Mouse (Mus musculus) bone marrow macrophage, adult 2 months (primary cell): ENCODE measurements around the gene Tbc1d9. TPM values are rescaled to one million over a fixed set of nuclear protein-coding genes. Genes with fewer than 3 reads are reported as not detected.
A peak's percentile ranks its signal among the peaks of the same experiment; 100 is the strongest.

ENCODE experiments used
- H3K27ac ChIP-seq: 2 replicates; pipeline ENCODE4 v1.5.1; 2012; ENCODE audit warnings: low read depth, low read length; ENCODE audit not compliant: insufficient read depth
- H3K4me1 ChIP-seq: 2 replicates; pipeline ENCODE4 v1.6.1; 2012; ENCODE audit warnings: low read length; ENCODE audit not compliant: control insufficient read depth, insufficient read depth
- H3K4me3 ChIP-seq: 2 replicates; pipeline ENCODE4 v1.5.1; 2012; ENCODE audit warnings: mild to moderate bottlenecking, low read length, moderate library complexity; ENCODE audit not compliant: insufficient read depth
- CTCF ChIP-seq: IDR thresholded peaks from 2 replicates; pipeline ENCODE4 v1.5.1; 2012; ENCODE audit warnings: low read depth, mild to moderate bottlenecking, low read length, moderate library complexity
- POLR2A ChIP-seq: IDR thresholded peaks from 2 replicates; pipeline ENCODE4 v1.6.1; 2012; ENCODE audit warnings: mild to moderate bottlenecking, low read depth, low read length, borderline replicate concordance
- polyA plus RNA-seq: library from polyadenylated mRNA; stranded (reverse); fragments of >200 nt; gene quantifications from 2 replicates; pipeline ENCODE4 v1.2.4, GENCODE M21; 2012; ENCODE audit not compliant: missing spikeins, insufficient read depth, insufficient read length

Tbc1d9 gene
- polyA plus RNA-seq, 1 experiment = 27.9 TPM

- Histone ChIP-seq H3K4me3 (no peak overlapping the region), H3K4me1 (peaks cover 10% of the 10 kb centered on the region), H3K27ac (no peak overlapping the region)
- no peak for TF ChIP-seq CTCF
- TF ChIP-seq POLR2A = no peak
Measured at GRCm38 (mm10) chr8:83220746-83221145, 55.6 kb downstream of the Tbc1d9 start.

DNA sequence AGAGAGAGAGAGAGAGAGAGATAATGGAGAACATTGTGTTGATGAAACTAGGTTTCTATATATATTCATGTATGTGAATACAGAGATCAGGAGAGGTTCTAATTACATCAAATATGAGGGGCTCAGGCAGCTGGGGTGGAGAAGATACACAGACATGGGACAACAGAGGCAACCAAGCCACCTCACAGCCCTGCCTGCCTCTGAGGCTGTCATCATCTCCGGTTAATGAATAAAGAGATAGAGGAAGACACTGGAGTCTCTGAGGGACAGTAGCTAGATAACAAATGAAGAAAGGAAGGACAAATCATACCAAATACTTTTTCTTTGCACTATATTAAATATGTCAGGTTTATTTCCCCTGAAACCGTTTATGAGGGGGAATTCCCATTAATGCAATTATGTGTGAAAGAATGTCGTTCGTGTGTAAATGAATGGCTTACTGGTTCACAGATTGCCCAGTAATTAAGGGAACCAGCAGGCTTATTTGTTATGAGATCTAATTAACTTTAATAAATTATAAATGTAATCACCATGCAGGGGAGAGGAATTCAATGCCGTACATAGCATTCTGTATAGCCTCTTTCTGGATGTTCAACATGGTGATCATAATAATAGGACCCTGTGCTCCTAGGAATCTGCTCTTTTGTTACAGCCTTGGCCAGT is 59.7 kb downstream of the Tbc1d9 start:
- TF ChIP-seq POLR2A (no peak), CTCF (no peak)
- Histone ChIP-seq H3K4me1 (no peaks in the 10 kb centered on the region), H3K4me3 (no peak overlapping the region), H3K27ac (no peak overlapping the region)

- H3K4me3 ChIP-seq = no peak overlapping the region
- no peaks in the 10 kb centered on the region for H3K4me1 ChIP-seq
- no peak overlapping the region for H3K27ac ChIP-seq
- TF ChIP-seq POLR2A (no peak), CTCF (no peak)
Measured at GRCm38 (mm10) chr8:83225598-83225997, 60.4 kb downstream of the Tbc1d9 start.

GRCm38 (mm10) chr8:83227336-83227735 is 62.2 kb downstream of the Tbc1d9 start:
- no peak overlapping the region for H3K4me3 ChIP-seq
- H3K4me1 ChIP-seq = no peaks in the 10 kb centered on the region
- H3K27ac ChIP-seq = no peak overlapping the region
- TF ChIP-seq POLR2A (no peak), CTCF (no peak)

GRCm38 (mm10) chr8:83233099-83233498 is 67.9 kb downstream of the Tbc1d9 start:
- no peak for TF ChIP-seq POLR2A
- TF ChIP-seq CTCF = no peak
- Histone ChIP-seq H3K4me1 (no peaks in the 10 kb centered on the region), H3K27ac (no peak overlapping the region), H3K4me3 (no peak overlapping the region)

DNA sequence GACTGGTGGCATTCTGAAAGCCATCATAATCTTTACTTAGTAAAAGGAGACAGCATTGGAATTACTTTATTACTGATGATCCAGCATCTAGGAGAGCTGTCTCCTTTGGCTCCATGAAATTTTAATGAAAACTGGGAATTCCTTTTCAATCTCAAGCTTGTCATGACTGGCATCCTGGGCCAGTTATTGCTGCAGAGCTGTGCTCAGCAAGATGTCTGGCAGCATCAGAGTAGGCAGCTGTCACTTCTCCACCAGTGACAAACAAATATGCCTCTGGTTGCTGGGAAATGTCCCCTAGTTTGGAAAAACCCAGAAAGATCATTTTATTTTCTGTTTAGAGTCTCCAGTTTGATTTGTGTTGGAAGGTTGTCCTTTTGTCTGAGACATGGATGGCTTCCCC is 74.2 kb downstream of the Tbc1d9 start:
- TF ChIP-seq POLR2A = no peak
- TF ChIP-seq CTCF = no peak
- no peak overlapping the region for H3K27ac ChIP-seq
- peaks cover 8% of the 10 kb centered on the region for H3K4me1 ChIP-seq
- H3K4me3 ChIP-seq = no peak overlapping the region

DNA sequence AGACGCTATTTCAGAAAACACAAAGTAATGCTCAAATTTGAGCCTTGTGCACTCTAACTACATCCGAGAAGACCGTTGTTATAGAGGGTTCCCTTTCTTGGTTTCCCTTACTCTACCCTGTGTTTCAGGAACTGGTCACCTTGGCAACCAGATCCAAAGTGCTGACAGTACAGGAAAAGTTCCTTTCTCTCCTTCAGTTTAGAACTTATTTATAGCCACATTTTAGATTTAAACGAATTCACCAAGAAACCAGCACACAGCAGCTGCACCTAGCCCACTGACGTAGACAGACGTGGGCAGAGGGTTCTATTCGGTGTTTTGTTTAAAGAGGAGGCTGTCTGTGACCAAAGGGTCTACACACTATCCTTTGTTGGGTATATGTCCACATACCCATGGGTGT is 79.0 kb downstream of the Tbc1d9 start:
- Histone ChIP-seq H3K4me1 (peaks cover 11% of the 10 kb centered on the region), H3K27ac (peak overlapping the region; percentile 65)
- TF ChIP-seq POLR2A = no peak
- TF ChIP-seq CTCF = no peak

GRCm38 (mm10) chr8:83250858-83251257 is 85.7 kb downstream of the Tbc1d9 start:
- H3K4me3 ChIP-seq = no peak overlapping the region
- TF ChIP-seq CTCF = no peak
- no peak overlapping the region for H3K27ac ChIP-seq
- H3K4me1 ChIP-seq = no peaks in the 10 kb centered on the region

More for the DNA sequence above, 79.0 kb downstream of the Tbc1d9 start:
- peak overlapping the region; percentile 8; the same call in 1 of the 2 replicates for H3K4me3 ChIP-seq

GRCm38 (mm10) chr8:83251362-83252246 is 86.5 kb downstream of the Tbc1d9 start:
- TF ChIP-seq CTCF = no peak
- no peak for TF ChIP-seq POLR2A
- H3K4me1 ChIP-seq = no peaks in the 10 kb centered on the region
- H3K4me3 ChIP-seq = no peak overlapping the region

GRCm38 (mm10) chr8:83252791-83253190 is 87.6 kb downstream of the Tbc1d9 start:
- Histone ChIP-seq H3K27ac (no peak overlapping the region), H3K4me1 (no peaks in the 10 kb centered on the region), H3K4me3 (no peak overlapping the region)
- no peak for TF ChIP-seq CTCF
- TF ChIP-seq POLR2A = no peak

More at GRCm38 (mm10) chr8:83251362-83252246, 86.5 kb downstream of the Tbc1d9 start:
- H3K27ac ChIP-seq = no peak overlapping the region
